Mouse (Mus musculus): Measurements from ENCODE around the gene Prex1. TPM values are rescaled to one million over a fixed set of nuclear protein-coding genes. Genes with fewer than 3 reads are reported as not detected.
A peak's percentile ranks its signal among the peaks of the same experiment; 100 is the strongest.

Gene Prex1
- polyA plus RNA-seq, 1 experiment = 4.7 TPM

- no peak overlapping the region for H3K4me3 ChIP-seq (replicated peaks)
- H3K27me3 ChIP-seq (ENCODE audit: control insufficient read depth) = no peaks in the 10 kb centered on the region
- H3K4me1 ChIP-seq (ENCODE audit: control insufficient read depth) = peaks cover 56% of the 10 kb centered on the region
- TF ChIP-seq TAL1 (IDR thresholded peaks at IDR 0.05; ENCODE audit: low read length) = no peak
- no peak for TF ChIP-seq GATA1 (IDR thresholded peaks at IDR 0.05; ENCODE audit: low read length)
- no peaks in the 10 kb centered on the region for H3K9me3 ChIP-seq (ENCODE audit: control insufficient read depth, low read length)
- peaks cover 7% of the 10 kb centered on the region for H3K36me3 ChIP-seq (ENCODE audit: control insufficient read depth)
Measured at GRCm38 (mm10) chr2:166653564-166653963, 60.1 kb downstream of the Prex1 start.

- peaks cover 50% of the 10 kb centered on the region for H3K4me1 ChIP-seq (ENCODE audit: control insufficient read depth)
- TF ChIP-seq TAL1 (IDR thresholded peaks at IDR 0.05; ENCODE audit: low read length) = no peak
- TF ChIP-seq GATA1 (IDR thresholded peaks at IDR 0.05; ENCODE audit: low read length) = no peak
- peaks cover 10% of the 10 kb centered on the region for H3K36me3 ChIP-seq (ENCODE audit: control insufficient read depth)
- no peaks in the 10 kb centered on the region for H3K27me3 ChIP-seq (ENCODE audit: control insufficient read depth)
- no peak overlapping the region for H3K4me3 ChIP-seq (replicated peaks)
- no peaks in the 10 kb centered on the region for H3K9me3 ChIP-seq (ENCODE audit: control insufficient read depth, low read length)
Measured at GRCm38 (mm10) chr2:166652672-166653071, 61.0 kb downstream of the Prex1 start.

- no peaks in the 10 kb centered on the region for H3K9me3 ChIP-seq (ENCODE audit: control insufficient read depth, low read length)
- H3K4me3 ChIP-seq (replicated peaks) = no peak overlapping the region
- H3K27me3 ChIP-seq (ENCODE audit: control insufficient read depth) = no peaks in the 10 kb centered on the region
- H3K4me1 ChIP-seq (ENCODE audit: control insufficient read depth) = peaks cover 40% of the 10 kb centered on the region
- TF ChIP-seq GATA1 (IDR thresholded peaks at IDR 0.05; ENCODE audit: low read length) (no peak), TAL1 (IDR thresholded peaks at IDR 0.05; ENCODE audit: low read length) (no peak)
- peaks cover 20% of the 10 kb centered on the region for H3K36me3 ChIP-seq (ENCODE audit: control insufficient read depth)
Measured at GRCm38 (mm10) chr2:166651317-166652030, 62.2 kb downstream of the Prex1 start.

- Histone ChIP-seq H3K4me3 (replicated peaks) (no peak overlapping the region), H3K4me1 (ENCODE audit: control insufficient read depth) (peaks cover 30% of the 10 kb centered on the region), H3K36me3 (ENCODE audit: control insufficient read depth) (peaks cover 31% of the 10 kb centered on the region), H3K9me3 (ENCODE audit: control insufficient read depth, low read length) (no peaks in the 10 kb centered on the region), H3K27me3 (ENCODE audit: control insufficient read depth) (no peaks in the 10 kb centered on the region)
- TF ChIP-seq TAL1 (IDR thresholded peaks at IDR 0.05; ENCODE audit: low read length) = no peak
- TF ChIP-seq GATA1 (IDR thresholded peaks at IDR 0.05; ENCODE audit: low read length) = no peak
Measured at GRCm38 (mm10) chr2:166650414-166650813, 63.2 kb downstream of the Prex1 start.

GRCm38 (mm10) chr2:166647242-166647641 lies 66.4 kb downstream of the Prex1 start:
- Histone ChIP-seq H3K4me1 (ENCODE audit: control insufficient read depth) (peaks cover 14% of the 10 kb centered on the region), H3K9me3 (ENCODE audit: control insufficient read depth, low read length) (no peaks in the 10 kb centered on the region), H3K27me3 (ENCODE audit: control insufficient read depth) (no peaks in the 10 kb centered on the region), H3K4me3 (replicated peaks) (no peak overlapping the region), H3K36me3 (ENCODE audit: control insufficient read depth) (peaks cover 60% of the 10 kb centered on the region)
- no peak for TF ChIP-seq TAL1 (IDR thresholded peaks at IDR 0.05; ENCODE audit: low read length)
- TF ChIP-seq GATA1 (IDR thresholded peaks at IDR 0.05; ENCODE audit: low read length) = no peak

GRCm38 (mm10) chr2:166646434-166647088 lies 67.1 kb downstream of the Prex1 start:
- Histone ChIP-seq H3K4me3 (replicated peaks) (no peak overlapping the region), H3K27me3 (ENCODE audit: control insufficient read depth) (no peaks in the 10 kb centered on the region), H3K9me3 (ENCODE audit: control insufficient read depth, low read length) (no peaks in the 10 kb centered on the region), H3K36me3 (ENCODE audit: control insufficient read depth) (peaks cover 66% of the 10 kb centered on the region), H3K4me1 (ENCODE audit: control insufficient read depth) (peaks cover 11% of the 10 kb centered on the region)
- TF ChIP-seq GATA1 (IDR thresholded peaks at IDR 0.05; ENCODE audit: low read length) (no peak), TAL1 (IDR thresholded peaks at IDR 0.05; ENCODE audit: low read length) (no peak)

GRCm38 (mm10) chr2:166644816-166645215 lies 68.8 kb downstream of the Prex1 start:
- Histone ChIP-seq H3K9me3 (ENCODE audit: control insufficient read depth, low read length) (no peaks in the 10 kb centered on the region; the same call in 1 of the 2 replicates), H3K4me3 (replicated peaks) (no peak overlapping the region), H3K36me3 (ENCODE audit: control insufficient read depth) (peaks cover 80% of the 10 kb centered on the region), H3K4me1 (ENCODE audit: control insufficient read depth) (no peaks in the 10 kb centered on the region; the same call in 1 of the 2 replicates), H3K27me3 (ENCODE audit: control insufficient read depth) (no peaks in the 10 kb centered on the region)
- no peak for TF ChIP-seq GATA1 (IDR thresholded peaks at IDR 0.05; ENCODE audit: low read length)
- no peak for TF ChIP-seq TAL1 (IDR thresholded peaks at IDR 0.05; ENCODE audit: low read length)

- TF ChIP-seq TAL1 (IDR thresholded peaks at IDR 0.05; ENCODE audit: low read length) = 0 out of 3 replicates have a peak, but pooled peaks have one; percentile 9
- TF ChIP-seq GATA1 (IDR thresholded peaks at IDR 0.05; ENCODE audit: low read length) = no peak
- Histone ChIP-seq H3K9me3 (ENCODE audit: control insufficient read depth, low read length) (no peaks in the 10 kb centered on the region; the same call in 1 of the 2 replicates), H3K36me3 (ENCODE audit: control insufficient read depth) (peaks cover 98% of the 10 kb centered on the region), H3K4me3 (replicated peaks) (no peak overlapping the region), H3K27me3 (ENCODE audit: control insufficient read depth) (no peaks in the 10 kb centered on the region), H3K4me1 (ENCODE audit: control insufficient read depth) (no peaks in the 10 kb centered on the region; the same call in none of the 2 replicates)
Measured at GRCm38 (mm10) chr2:166642581-166642987, 71.0 kb downstream of the Prex1 start.

- H3K4me1 ChIP-seq (ENCODE audit: control insufficient read depth) = no peaks in the 10 kb centered on the region; the same call in 1 of the 2 replicates
- TF ChIP-seq TAL1 (IDR thresholded peaks at IDR 0.05; ENCODE audit: low read length) (no peak), GATA1 (IDR thresholded peaks at IDR 0.05; ENCODE audit: low read length) (no peak)
- H3K4me3 ChIP-seq (replicated peaks) = no peak overlapping the region
- H3K9me3 ChIP-seq (ENCODE audit: control insufficient read depth, low read length) = no peaks in the 10 kb centered on the region; the same call in 1 of the 2 replicates
- H3K36me3 ChIP-seq (ENCODE audit: control insufficient read depth) = peaks cover 98% of the 10 kb centered on the region
- no peaks in the 10 kb centered on the region for H3K27me3 ChIP-seq (ENCODE audit: control insufficient read depth)
Measured at GRCm38 (mm10) chr2:166639750-166640149, 73.9 kb downstream of the Prex1 start.

Measured in erythroblast, embryonic 14.5 days (primary cell).